Mouse (Mus musculus) stomach, postnatal 0 days (tissue): ENCODE results near the gene Postn. TPM values are rescaled to one million over a fixed set of nuclear protein-coding genes. Genes with fewer than 3 reads are reported as not detected.

Source experiments
- ATAC-seq: fragments of 200-750 bp; cut with Nextera tagmentation; 2 replicates; pipeline ENCODE4 v1.8.0; 2017; ENCODE audit not compliant: low FRiP score, low TSS enrichment
- DNase-seq: peaks from one replicate; pipeline ENCODE4 v3.0.0-alpha.2; 2016; ENCODE audit warnings: low spot score
- H3K27ac ChIP-seq: fragments of 300-500 bp; sonication (generic); replicated peaks from 2 replicates; pipeline ENCODE4 v1.5.1; 2014; ENCODE audit warnings: mild to moderate bottlenecking, control low read depth
- H3K27me3 ChIP-seq: fragments of 300-500 bp; sonication (generic); 2 replicates; pipeline ENCODE4 v1.6.1; 2014; ENCODE audit warnings: low read length; ENCODE audit not compliant: control insufficient read depth, insufficient read depth
- H3K36me3 ChIP-seq: fragments of 300-500 bp; sonication (generic); 2 replicates; pipeline ENCODE4 v1.6.1; 2014; ENCODE audit warnings: low read length, mixed read lengths; ENCODE audit not compliant: control insufficient read depth, insufficient read depth
- H3K4me1 ChIP-seq: fragments of 300-500 bp; sonication (generic); replicated peaks from 2 replicates; pipeline ENCODE4 v1.6.1; 2014; ENCODE audit warnings: antibody characterized with exemption; ENCODE audit not compliant: control insufficient read depth, insufficient read depth
- H3K4me2 ChIP-seq: fragments of 300-500 bp; sonication (generic); replicated peaks from 2 replicates; pipeline ENCODE4 v1.6.1; 2014; ENCODE audit warnings: low read depth, mild to moderate bottlenecking, control low read depth, moderate library complexity
- H3K4me3 ChIP-seq: fragments of 300-500 bp; sonication (generic); 2 replicates; pipeline ENCODE4 v1.5.1; 2014; ENCODE audit warnings: low read depth, low read length, control low read depth
- H3K9ac ChIP-seq: fragments of 300-500 bp; sonication (generic); 2 replicates; pipeline ENCODE4 v1.6.1; 2014; ENCODE audit warnings: mild to moderate bottlenecking, low read length, control low read depth, mixed read lengths
- H3K9me3 ChIP-seq: fragments of 300-500 bp; sonication (generic); 2 replicates; pipeline ENCODE4 v1.6.1; 2016; ENCODE audit warnings: low read length; ENCODE audit not compliant: control insufficient read depth
- CTCF ChIP-seq: IDR thresholded peaks from 2 replicates; pipeline ENCODE4 v1.5.1; 2016; ENCODE audit warnings: antibody characterized with exemption, low read depth, mild to moderate bottlenecking, moderate library complexity
- EP300 ChIP-seq: optimal IDR thresholded peaks from 2 replicates; pipeline ENCODE3; 2016; ENCODE audit warnings: antibody characterized with exemption
- WGBS: fragments of 180-500 bp; shearing (Covaris S2); extraction: QIAGEN DNeasy Blood & Tissue Kit; methylation state at CpG from one replicate; pipeline ENCODE4 v1.1.7; 2014; 5-methylcytosine and 5-hydroxymethylcytosine counted together
- polyA plus RNA-seq: library from polyadenylated mRNA; unstranded; fragments of >200 nt; fragmentation: Nextera tagmentation; extraction: Ambion mirVana; gene quantifications from 2 replicates; pipeline ENCODE4 v1.2.1, GENCODE M21; 2015

Gene Postn
- polyA plus RNA-seq, 1 experiment from 2014 or later: 102 TPM

DNA sequence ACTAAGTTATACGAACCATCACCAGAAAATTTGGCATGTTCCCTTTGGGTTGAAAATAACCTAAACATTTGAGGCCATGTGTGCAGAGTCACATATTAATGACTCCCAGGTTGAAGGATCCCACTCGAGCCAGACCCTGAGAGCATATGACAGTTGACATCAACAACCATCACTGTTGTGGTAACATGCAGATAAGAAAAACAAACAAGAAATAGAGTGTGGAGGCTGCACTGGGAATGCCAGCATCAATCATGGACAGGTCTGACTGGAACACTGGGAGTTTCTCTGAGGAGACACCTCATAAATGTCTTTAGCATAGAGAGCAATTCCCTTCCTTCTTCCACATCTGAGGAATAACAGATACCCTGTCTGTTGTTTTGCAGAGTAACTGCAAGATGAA, 45.7 kb downstream of the Postn start:
- DNase-seq (no peak), ATAC-seq (no peak)
- 27% methylated on average over 2 of the region's 2 CpGs for WGBS

DNA sequence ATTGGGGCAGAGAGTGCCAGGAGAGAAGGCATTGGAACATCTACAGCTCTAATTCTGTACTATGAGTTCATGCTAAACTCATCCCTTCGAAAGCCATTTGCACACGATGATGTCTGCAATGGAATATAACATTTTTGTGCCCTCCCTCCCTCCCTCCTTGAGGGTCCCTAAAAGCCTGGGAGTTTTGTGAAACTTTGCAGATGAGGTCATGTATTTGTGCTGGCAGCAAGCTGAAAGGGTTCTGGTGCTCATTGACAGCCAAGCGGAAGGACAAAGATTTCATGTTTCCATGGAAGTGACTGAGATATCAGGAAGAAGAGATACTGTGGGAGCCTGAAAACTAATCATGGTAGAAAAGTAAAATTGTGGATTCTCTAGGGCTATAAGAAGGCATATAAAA, 50.1 kb downstream of the Postn start:
- Histone ChIP-seq H3K4me2 (no peak overlapping the region), H3K9me3 (no peaks in the 10 kb centered on the region), H3K4me3 (no peak overlapping the region), H3K4me1 (no peaks in the 10 kb centered on the region), H3K36me3 (no peaks in the 10 kb centered on the region), H3K27me3 (no peaks in the 10 kb centered on the region), H3K9ac (no peak overlapping the region), H3K27ac (no peak overlapping the region)
- no peak for DNase-seq
- TF ChIP-seq CTCF (no peak), EP300 (no peak)
- WGBS: 79% methylated on average over 3 of the region's 3 CpGs
- no peak for ATAC-seq

More for the DNA sequence above, 45.7 kb downstream of the Postn start:
- Histone ChIP-seq H3K9me3 (no peaks in the 10 kb centered on the region), H3K27me3 (no peaks in the 10 kb centered on the region), H3K27ac (no peak overlapping the region), H3K9ac (no peak overlapping the region), H3K4me1 (no peaks in the 10 kb centered on the region), H3K36me3 (no peaks in the 10 kb centered on the region), H3K4me2 (no peak overlapping the region), H3K4me3 (no peak overlapping the region)
- TF ChIP-seq EP300: no peak
- no peak for TF ChIP-seq CTCF

DNA sequence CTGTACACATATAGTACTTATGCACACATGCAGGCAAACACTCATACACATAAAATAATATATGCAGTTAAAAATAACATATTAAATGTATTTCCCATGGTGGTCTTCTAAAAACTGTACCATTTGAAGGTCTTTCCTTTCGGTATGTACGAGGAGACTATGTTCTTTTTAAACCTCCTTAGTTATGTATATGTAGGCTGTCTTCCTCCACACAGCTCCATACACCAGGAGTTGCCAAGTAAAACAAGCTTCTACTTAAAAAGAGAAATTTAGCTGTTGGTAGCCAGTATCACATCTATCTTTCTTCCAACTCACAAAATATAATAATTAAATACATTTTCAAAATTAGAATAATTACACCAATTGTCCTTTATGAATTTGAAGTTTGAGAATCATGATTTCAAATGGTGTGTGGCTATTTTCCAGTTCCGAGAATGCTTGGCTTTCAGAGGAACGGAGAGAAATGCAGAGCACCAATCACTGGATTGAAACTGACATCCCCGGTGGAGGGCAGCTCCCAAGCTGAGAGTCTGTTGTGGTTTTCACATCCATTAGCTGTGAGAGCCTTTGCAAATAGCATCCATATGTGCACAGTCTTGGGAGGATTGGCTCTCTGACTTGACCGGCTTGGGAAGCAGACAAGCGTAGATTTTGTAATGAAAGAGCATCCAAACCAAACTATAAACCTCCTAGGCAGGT, 52.1 kb downstream of the Postn start:
- H3K9me3 ChIP-seq: no peaks in the 10 kb centered on the region

DNA sequence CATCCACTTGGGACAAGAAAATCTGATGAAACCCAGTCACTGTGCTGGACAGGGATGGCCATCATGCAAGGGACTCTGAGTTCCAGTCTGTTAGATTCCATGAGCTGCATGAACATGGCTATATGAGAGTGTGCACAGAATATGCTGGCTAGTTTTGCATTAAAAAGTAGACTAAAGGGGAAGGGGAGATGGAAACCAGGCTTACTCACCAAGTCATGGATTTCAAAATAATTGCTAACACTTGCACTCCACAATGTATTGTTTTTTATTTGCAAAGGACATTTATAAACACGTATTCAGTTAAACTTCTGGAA, 52.6 kb downstream of the Postn start:
- TF ChIP-seq CTCF (no peak), EP300 (no peak)
- 76% methylated on average over 1 of the region's 1 CpGs for WGBS
- DNase-seq (no peak), ATAC-seq (no peak)
- no peak overlapping the region for H3K4me2 ChIP-seq
- H3K36me3 ChIP-seq: no peaks in the 10 kb centered on the region
- no peak overlapping the region for H3K27ac ChIP-seq
- H3K27me3 ChIP-seq: no peaks in the 10 kb centered on the region
- H3K4me1 ChIP-seq: no peaks in the 10 kb centered on the region
- H3K4me3 ChIP-seq: no peak overlapping the region
- no peaks in the 10 kb centered on the region for H3K9me3 ChIP-seq
- H3K9ac ChIP-seq: no peak overlapping the region

More for the DNA sequence above, 52.1 kb downstream of the Postn start:
- Histone ChIP-seq H3K4me1 (no peaks in the 10 kb centered on the region), H3K4me3 (no peak overlapping the region), H3K27ac (no peak overlapping the region), H3K9ac (no peak overlapping the region), H3K36me3 (no peaks in the 10 kb centered on the region), H3K4me2 (no peak overlapping the region), H3K27me3 (no peaks in the 10 kb centered on the region)
- ATAC-seq: no peak
- 70% methylated on average over 7 of the region's 7 CpGs for WGBS
- TF ChIP-seq EP300 (no peak), CTCF (no peak)
- DNase-seq: no peak

DNA sequence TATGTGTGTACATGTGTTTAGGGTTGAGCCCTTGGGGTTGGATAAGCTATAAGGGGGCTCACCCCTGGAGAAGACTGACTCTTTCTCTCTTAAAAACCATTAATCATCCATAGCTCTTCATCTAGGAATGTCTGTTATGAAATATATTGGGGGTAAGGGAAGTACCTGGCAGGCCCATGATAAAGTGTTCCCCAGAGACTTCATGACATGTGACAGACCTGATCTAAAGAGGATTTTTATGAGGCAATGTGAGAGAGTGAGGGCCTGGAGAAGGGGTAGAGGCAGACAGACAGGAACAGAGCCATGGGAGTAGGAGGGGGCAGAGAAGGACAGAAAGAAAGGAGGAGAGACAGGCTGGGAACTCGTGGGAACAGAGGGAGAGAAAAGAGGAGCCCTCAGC, 53.5 kb downstream of the Postn start:
- H3K4me2 ChIP-seq: no peak overlapping the region
- 68% methylated on average over 1 of the region's 1 CpGs for WGBS
- ATAC-seq (no peak), DNase-seq (no peak)
- no peaks in the 10 kb centered on the region for H3K27me3 ChIP-seq
- H3K9ac ChIP-seq: no peak overlapping the region
- H3K4me1 ChIP-seq: no peaks in the 10 kb centered on the region
- no peaks in the 10 kb centered on the region for H3K9me3 ChIP-seq
- TF ChIP-seq EP300 (no peak), CTCF (no peak)
- no peak overlapping the region for H3K27ac ChIP-seq
- no peak overlapping the region for H3K4me3 ChIP-seq
- H3K36me3 ChIP-seq: no peaks in the 10 kb centered on the region

DNA sequence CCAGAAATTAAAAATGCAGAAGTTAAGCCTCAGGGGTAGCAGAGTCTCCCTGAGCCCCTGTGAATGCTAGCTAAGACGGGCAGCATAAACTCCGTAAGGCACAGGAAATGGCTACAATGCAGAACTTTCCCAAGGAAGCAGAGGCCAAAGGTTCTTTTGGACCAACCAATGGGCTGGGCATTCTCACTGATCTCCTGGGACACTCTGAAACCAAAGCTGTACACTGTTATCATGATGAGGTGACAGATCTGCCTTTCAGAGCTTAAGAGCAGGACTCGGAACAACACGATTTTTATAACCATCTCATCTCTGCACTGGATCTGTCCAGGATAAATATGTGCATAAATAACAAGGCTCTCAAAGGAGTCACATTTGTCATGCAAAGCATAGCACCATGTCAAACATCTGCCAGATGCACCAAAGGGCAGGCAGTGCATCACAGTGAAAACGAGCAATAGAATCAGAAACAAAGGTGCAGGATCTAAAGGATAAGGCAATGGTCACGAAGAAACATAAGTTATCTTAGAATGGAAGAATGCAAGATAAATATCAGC, 57.0 kb downstream of the Postn start:
- Histone ChIP-seq H3K4me2 (no peak overlapping the region), H3K9me3 (no peaks in the 10 kb centered on the region), H3K4me1 (no peaks in the 10 kb centered on the region), H3K9ac (no peak overlapping the region), H3K4me3 (no peak overlapping the region), H3K27me3 (no peaks in the 10 kb centered on the region), H3K36me3 (no peaks in the 10 kb centered on the region), H3K27ac (no peak overlapping the region)
- no peak for DNase-seq
- no peak for TF ChIP-seq EP300
- TF ChIP-seq CTCF: no peak
- ATAC-seq: no peak
- WGBS: 36% methylated on average over 6 of the region's 6 CpGs
